Mouse (Mus musculus) central nervous system, embryonic 18 days (tissue): ENCODE results near the gene Rbbp8nl. TPM values are rescaled to one million over a fixed set of nuclear protein-coding genes. Genes with fewer than 3 reads are reported as not detected.

Experiments
- polyA plus RNA-seq: library from polyadenylated mRNA; depleted of rRNA; stranded (reverse); fragments of >200 nt; gene quantifications from 2 replicates; pipeline ENCODE4 v1.2.3, GENCODE M21; 2012; rRNA removed

Gene Rbbp8nl
- polyA plus RNA-seq = 0.03 TPM in 1 of 2 replicates, not detected in the other

GRCm38 (mm10) chr2:180289440-180290108 is at the start of gene Rbbp8nl:
TSS of gene Rbbp8nl (minus strand) at chr2:180289879.

GRCm38 (mm10) chr2:180334551-180334986 is 44.9 kb upstream of the Rbbp8nl start, which contains the start of gene Gata5:
TSS of gene Gata5 (minus strand) at chr2:180334699.

DNA sequence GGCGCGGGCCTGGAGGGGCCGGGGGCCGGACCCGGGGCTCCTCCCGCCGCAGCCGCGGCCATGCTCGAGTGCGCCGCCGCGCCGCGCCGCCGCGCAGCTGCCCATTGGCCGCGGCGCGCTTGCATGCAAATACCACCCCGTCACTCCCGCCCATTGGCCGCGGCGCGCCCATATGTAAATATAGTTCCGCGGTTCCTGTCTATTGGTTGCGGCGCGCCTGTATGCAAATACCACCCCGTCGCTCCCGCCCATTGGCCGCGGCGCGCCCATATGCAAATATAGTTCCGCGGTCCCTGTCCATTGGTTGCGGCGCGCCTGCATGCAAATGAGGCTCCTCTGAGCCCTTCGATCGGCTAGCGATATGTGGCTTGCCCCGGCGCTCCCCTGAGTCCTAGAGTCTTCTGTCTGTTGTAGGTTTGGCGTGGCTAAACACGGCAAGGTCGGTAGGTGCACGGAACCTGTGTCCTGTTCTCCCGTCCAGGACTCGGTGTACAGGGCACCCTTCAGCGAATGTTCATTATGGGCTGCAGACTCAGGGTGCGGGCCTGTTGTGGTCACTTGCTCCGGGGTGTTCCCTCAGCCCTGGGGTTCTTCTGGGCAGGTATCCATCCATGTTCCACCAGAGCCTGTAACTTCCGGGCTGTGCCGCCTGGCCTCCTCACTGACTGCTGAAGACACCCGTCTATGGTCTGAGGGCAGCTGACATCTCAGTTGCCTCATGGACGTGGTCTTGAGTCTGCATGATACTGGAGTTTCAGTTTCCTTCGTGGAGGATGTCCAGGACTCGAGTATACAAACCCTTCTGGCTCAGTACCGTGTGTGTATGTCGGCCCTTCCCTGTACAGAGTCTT is 16.1 kb downstream of the Rbbp8nl start, which contains the start of gene Cables2:
TSS of gene Cables2 (minus strand) at position 103 of the 851 bp plus-strand sequence.

GRCm38 (mm10) chr2:180257001-180257521 is 32.6 kb downstream of the Rbbp8nl start, which contains the start of gene Rps21:
TSS of gene Rps21 (plus strand) at chr2:180257377.

Other genes starting within 250 kb of the Rbbp8nl start
- 342 and 356 TPM in 2 replicates for gene Psma7, start 247.4 kb downstream of the Rbbp8nl start, polyA plus RNA-seq
- 51.1 and 57.3 TPM in 2 replicates for gene Ss18l1, start 247.4 kb downstream of the Rbbp8nl start, polyA plus RNA-seq
- 38.6 and 40.5 TPM in 2 replicates for gene Mtg2, start 219.3 kb downstream of the Rbbp8nl start, polyA plus RNA-seq
- 7.8 and 9.2 TPM in 2 replicates for gene Hrh3, start 185.4 kb downstream of the Rbbp8nl start, polyA plus RNA-seq
- gene Osbpl2, start 170.6 kb downstream of the Rbbp8nl start, polyA plus RNA-seq = 48.9 and 49.4 TPM in 2 replicates
- 85.9 and 102 TPM in 2 replicates for gene Adrm1, start 118.4 kb downstream of the Rbbp8nl start, polyA plus RNA-seq
- gene Lama5, start 64.0 kb downstream of the Rbbp8nl start, polyA plus RNA-seq = 6.8 and 7.1 TPM in 2 replicates
- 2,485 and 2,694 TPM in 2 replicates for gene Rps21, start 32.5 kb downstream of the Rbbp8nl start, polyA plus RNA-seq
- gene Cables2, start 16.4 kb downstream of the Rbbp8nl start, polyA plus RNA-seq = 57.8 and 58.0 TPM in 2 replicates
- gene Gata5, start 44.8 kb upstream of the Rbbp8nl start, polyA plus RNA-seq = not detected in 2 replicates
- 3.5 and 3.8 TPM in 2 replicates for gene Slco4a1, start 166.4 kb upstream of the Rbbp8nl start, polyA plus RNA-seq
- gene Ntsr1, start 210.1 kb upstream of the Rbbp8nl start, polyA plus RNA-seq = 12.6 and 16.3 TPM in 2 replicates